Mouse (Mus musculus) cerebellum, adult 2 months (tissue): ENCODE measurements around the gene Chka.

Source experiments
- CTCF ChIP-seq: fragments of 200-500 bp; IDR thresholded peaks from 2 replicates; pipeline ENCODE4 v1.5.1; 2011; ENCODE audit warnings: low read depth, mild to moderate bottlenecking, control low read depth, low read length, moderate library complexity, borderline replicate concordance; ENCODE audit not compliant: insufficient read depth
- POLR2A ChIP-seq: fragments of 200-500 bp; IDR thresholded peaks from 2 replicates; pipeline ENCODE4 v1.6.1; 2011; ENCODE audit warnings: low read length, control low read depth, borderline replicate concordance; ENCODE audit not compliant: insufficient read depth

- TF ChIP-seq POLR2A, result no peak
- no peak for TF ChIP-seq CTCF
Observed at GRCm38 (mm10) chr19:3875045-3875444, 23.5 kb downstream of the Chka start.
